Mouse (Mus musculus) intestine, embryonic 16.5 days (tissue): ENCODE data around the gene 9930111J21Rik2. TPM values are rescaled to one million over a fixed set of nuclear protein-coding genes. Genes with fewer than 3 reads are reported as not detected.
"Not testable (repeated sequence)": the region's sequence is repeated elsewhere in the genome, so short reads cannot be mapped to it uniquely, and the experiment has no call there.

Experiments
- ATAC-seq: fragments of 200-750 bp; cut with Nextera tagmentation; 2 replicates; pipeline ENCODE4 v1.8.0; 2017; ENCODE audit warnings: moderate TSS enrichment, moderate library complexity
- H3K27ac ChIP-seq: fragments of 300-500 bp; sonication (generic); 2 replicates; pipeline ENCODE4 v1.5.1; 2014; ENCODE audit warnings: mild to moderate bottlenecking, low read length
- H3K27me3 ChIP-seq: fragments of 300-500 bp; sonication (generic); replicated peaks from 2 replicates; pipeline ENCODE4 v1.6.1; 2014; ENCODE audit warnings: low read length, control low read depth, mixed read lengths; ENCODE audit not compliant: control insufficient read depth, insufficient read depth
- H3K36me3 ChIP-seq: fragments of 300-500 bp; sonication (generic); 2 replicates; pipeline ENCODE4 v1.6.1; 2014; ENCODE audit warnings: low read length, control low read depth; ENCODE audit not compliant: control insufficient read depth, insufficient read depth
- H3K4me1 ChIP-seq: fragments of 300-500 bp; sonication (generic); 2 replicates; pipeline ENCODE4 v1.6.1; 2014; ENCODE audit warnings: low read length, control low read depth, mixed read lengths; ENCODE audit not compliant: control insufficient read depth, insufficient read depth
- H3K4me2 ChIP-seq: fragments of 300-500 bp; sonication (generic); 2 replicates; pipeline ENCODE4 v1.6.1; 2014; ENCODE audit warnings: low read depth, low read length, control low read depth
- H3K4me3 ChIP-seq: fragments of 300-500 bp; sonication (generic); 2 replicates; pipeline ENCODE4 v1.5.1; 2014; ENCODE audit warnings: mild to moderate bottlenecking, low read length
- H3K9ac ChIP-seq: fragments of 300-500 bp; sonication (generic); 2 replicates; pipeline ENCODE4 v1.6.1; 2014; ENCODE audit warnings: low read depth, low read length
- H3K9me3 ChIP-seq: fragments of 300-500 bp; sonication (generic); 2 replicates; pipeline ENCODE4 v1.6.1; 2016; ENCODE audit warnings: low read length, control low read depth; ENCODE audit not compliant: control insufficient read depth
- WGBS: fragments of 180-500 bp; shearing (Covaris S2); extraction: QIAGEN DNeasy Blood & Tissue Kit; methylation state at CpG from one replicate; pipeline ENCODE4 v1.1.7; 2014; 5-methylcytosine and 5-hydroxymethylcytosine counted together
- polyA plus RNA-seq: library from polyadenylated mRNA; unstranded; fragments of >200 nt; fragmentation: Nextera tagmentation; extraction: Ambion mirVana; gene quantifications from 2 replicates; pipeline ENCODE4 v1.2.1, GENCODE M21; 2015

The 9930111J21Rik2 gene
- polyA plus RNA-seq, result 0.65 and 0.87 TPM in 2 replicates

- H3K9ac ChIP-seq, H3K27me3 ChIP-seq, H3K4me1 ChIP-seq, H3K4me2 ChIP-seq, ATAC-seq, H3K27ac ChIP-seq, H3K36me3 ChIP-seq, H3K9me3 ChIP-seq, H3K4me3 ChIP-seq: not testable (repeated sequence)
- 83% methylated on average over 1 of the region's 6 CpGs for WGBS
Measured at GRCm38 (mm10) chr11:49051093-49051891, at the start of gene 9930111J21Rik2. Gene 9930111J21Rik2 (minus strand): TSS chr11:49051242.

GRCm38 (mm10) chr11:49100409-49100808, 49.4 kb upstream of the 9930111J21Rik2 start:
- H3K36me3 ChIP-seq, result no peaks in the 10 kb centered on the region
- H3K4me3 ChIP-seq, result no peak overlapping the region
- 88% methylated on average over 3 of the region's 3 CpGs for WGBS
- H3K27me3 ChIP-seq, result no peaks in the 10 kb centered on the region
- no peaks in the 10 kb centered on the region for H3K9me3 ChIP-seq
- H3K27ac ChIP-seq, result no peak overlapping the region
- no peak overlapping the region for H3K9ac ChIP-seq
- ATAC-seq, result no peak
- H3K4me1 ChIP-seq, result no peaks in the 10 kb centered on the region; the same call in none of the 2 replicates
- H3K4me2 ChIP-seq, result no peak overlapping the region

GRCm38 (mm10) chr11:49095367-49095766, 44.3 kb upstream of the 9930111J21Rik2 start:
- H3K4me1 ChIP-seq, result no peaks in the 10 kb centered on the region; the same call in none of the 2 replicates
- no peak for ATAC-seq
- H3K27ac ChIP-seq, result no peak overlapping the region
- H3K36me3 ChIP-seq, result no peaks in the 10 kb centered on the region
- H3K4me3 ChIP-seq, result no peak overlapping the region
- WGBS, result 82% methylated on average over 4 of the region's 4 CpGs
- H3K9ac ChIP-seq, result no peak overlapping the region
- H3K27me3 ChIP-seq, result no peaks in the 10 kb centered on the region
- H3K4me2 ChIP-seq, result no peak overlapping the region
- no peaks in the 10 kb centered on the region for H3K9me3 ChIP-seq

GRCm38 (mm10) chr11:49093861-49094660, 43.0 kb upstream of the 9930111J21Rik2 start:
- Histone ChIP-seq H3K4me3 (no peak overlapping the region), H3K4me1 (no peaks in the 10 kb centered on the region; the same call in none of the 2 replicates), H3K9me3 (no peaks in the 10 kb centered on the region), H3K27me3 (no peaks in the 10 kb centered on the region), H3K36me3 (no peaks in the 10 kb centered on the region), H3K27ac (no peak overlapping the region), H3K4me2 (no peak overlapping the region), H3K9ac (no peak overlapping the region)
- 81% methylated on average over 6 of the region's 6 CpGs for WGBS
- no peak for ATAC-seq

- no peak for ATAC-seq
- WGBS, result 89% methylated on average over 2 of the region's 2 CpGs
- Histone ChIP-seq H3K4me3 (no peak overlapping the region), H3K9ac (no peak overlapping the region), H3K36me3 (no peaks in the 10 kb centered on the region), H3K4me2 (no peak overlapping the region), H3K4me1 (peaks cover 10% of the 10 kb centered on the region), H3K9me3 (no peaks in the 10 kb centered on the region), H3K27me3 (no peaks in the 10 kb centered on the region), H3K27ac (no peak overlapping the region)
Measured at GRCm38 (mm10) chr11:49092786-49093185, 41.7 kb upstream of the 9930111J21Rik2 start.

- no peaks in the 10 kb centered on the region for H3K9me3 ChIP-seq
- H3K4me1 ChIP-seq, result peaks cover 11% of the 10 kb centered on the region
- ATAC-seq, result no peak
- H3K4me2 ChIP-seq, result no peak overlapping the region
- 96% methylated on average over 1 of the region's 1 CpGs for WGBS
- no peak overlapping the region for H3K9ac ChIP-seq
- H3K27ac ChIP-seq, result no peak overlapping the region
- no peak overlapping the region for H3K4me3 ChIP-seq
- H3K36me3 ChIP-seq, result no peaks in the 10 kb centered on the region
- H3K27me3 ChIP-seq, result no peaks in the 10 kb centered on the region
Measured at GRCm38 (mm10) chr11:49092053-49092586, 41.1 kb upstream of the 9930111J21Rik2 start.

- Histone ChIP-seq H3K4me2 (no peak overlapping the region), H3K9me3 (no peaks in the 10 kb centered on the region), H3K4me1 (peaks cover 11% of the 10 kb centered on the region), H3K4me3 (no peak overlapping the region), H3K9ac (no peak overlapping the region), H3K27ac (no peak overlapping the region), H3K36me3 (no peaks in the 10 kb centered on the region), H3K27me3 (no peaks in the 10 kb centered on the region)
- no peak for ATAC-seq
- 66% methylated on average over 4 of the region's 4 CpGs for WGBS
Measured at GRCm38 (mm10) chr11:49091171-49091570, 40.1 kb upstream of the 9930111J21Rik2 start.

GRCm38 (mm10) chr11:49090551-49090950, 39.5 kb upstream of the 9930111J21Rik2 start:
- H3K27me3 ChIP-seq, result no peaks in the 10 kb centered on the region
- no peak overlapping the region for H3K9ac ChIP-seq
- WGBS, result 82% methylated on average over 5 of the region's 5 CpGs
- no peaks in the 10 kb centered on the region for H3K36me3 ChIP-seq
- ATAC-seq, result no peak
- no peak overlapping the region for H3K4me2 ChIP-seq
- peaks cover 11% of the 10 kb centered on the region for H3K4me1 ChIP-seq
- no peaks in the 10 kb centered on the region for H3K9me3 ChIP-seq
- no peak overlapping the region for H3K4me3 ChIP-seq
- H3K27ac ChIP-seq, result no peak overlapping the region
